Mouse (Mus musculus) MEL (cell line): Measurements from ENCODE around the gene Hapln1.

Experiments
- CHD1 ChIP-seq: IDR thresholded peaks from 2 replicates; pipeline ENCODE4 v1.6.1; 2012; ENCODE audit warnings: low read depth, mild to moderate bottlenecking, inconsistent platforms, low read length, improper control_type of control experiment
- CHD2 ChIP-seq: IDR thresholded peaks from 2 replicates; pipeline ENCODE4 v1.6.1; 2011; ENCODE audit warnings: low read length, improper control_type of control experiment
- CTCF ChIP-seq, 3 experiments: IDR thresholded peaks in 2 of 3; conservative IDR thresholded peaks in 1 of 3; 2 replicates each; pipeline ENCODE4 v1.5.1; 2011 to 2012; ENCODE audit warnings: low read length in 3 of 3, low read depth in 2 of 3, mild to moderate bottlenecking in 2 of 3, improper control_type of control experiment in 1 of 3, inconsistent platforms in 1 of 3, mixed read lengths in 1 of 3, moderate library complexity in 1 of 3; ENCODE audit not compliant: control insufficient read depth in 1 of 3, insufficient read depth in 1 of 3, poor library complexity in 1 of 3, severe bottlenecking in 1 of 3
- EP300 ChIP-seq, 2 experiments: IDR thresholded peaks; 2 replicates each; pipeline ENCODE4 v1.6.1; 2011; ENCODE audit warnings: improper control_type of control experiment in 2 of 2, low read length in 2 of 2, low read depth in 1 of 2, mild to moderate bottlenecking in 1 of 2
- HCFC1 ChIP-seq: IDR thresholded peaks from 2 replicates; pipeline ENCODE4 v1.6.1; 2012; ENCODE audit warnings: low read depth, mild to moderate bottlenecking, inconsistent platforms, low read length, improper control_type of control experiment, moderate library complexity
- MAX ChIP-seq: IDR thresholded peaks from 2 replicates; pipeline ENCODE4 v1.6.1; 2011; ENCODE audit warnings: low read length, improper control_type of control experiment
- MYC ChIP-seq: IDR thresholded peaks from 2 replicates; pipeline ENCODE4 v1.6.1; 2011; ENCODE audit warnings: low read depth, mild to moderate bottlenecking, low read length, improper control_type of control experiment, moderate library complexity
- POLR2A ChIP-seq, 2 experiments: IDR thresholded peaks; 2 replicates each; pipeline ENCODE4 v1.6.1; 2011 to 2012; ENCODE audit warnings: low read length in 2 of 2, mild to moderate bottlenecking in 2 of 2, control low read depth in 1 of 2, improper control_type of control experiment in 1 of 2, low read depth in 1 of 2, moderate library complexity in 1 of 2; ENCODE audit not compliant: control insufficient read depth in 1 of 2, insufficient read depth in 1 of 2, poor library complexity in 1 of 2
- POLR2AphosphoS2 ChIP-seq: IDR thresholded peaks from 2 replicates; pipeline ENCODE4 v1.6.1; 2011; ENCODE audit warnings: low read length, improper control_type of control experiment
- TAL1 ChIP-seq: IDR thresholded peaks from 2 replicates; pipeline ENCODE4 v1.6.1; 2012; ENCODE audit warnings: mild to moderate bottlenecking, inconsistent platforms, low read length, moderate library complexity, mixed read lengths
- ZKSCAN1 ChIP-seq: IDR thresholded peaks from 2 replicates; pipeline ENCODE4 v1.6.1; 2012; ENCODE audit warnings: low read depth, mild to moderate bottlenecking, inconsistent platforms, low read length, improper control_type of control experiment, moderate library complexity
- ZNF384 ChIP-seq: IDR thresholded peaks from 2 replicates; pipeline ENCODE4 v1.6.1; 2012; ENCODE audit warnings: low read depth, mild to moderate bottlenecking, inconsistent platforms, low read length, improper control_type of control experiment

GRCm38 (mm10) chr13:89600466-89600865, 60.9 kb downstream of the Hapln1 start:
- no peak for TF ChIP-seq POLR2A (IDR thresholded peaks at IDR 0.05; ENCODE audit: control insufficient read depth in 1 of 2, insufficient read depth in 1 of 2, low read depth in 1 of 2, low read length in 2 of 2, poor library complexity in 1 of 2)
- TF ChIP-seq CTCF (IDR thresholded peaks at IDR 0.05 in 2 of 3, conservative IDR thresholded peaks at IDR 0.05 in 1 of 3; ENCODE audit: control insufficient read depth in 1 of 3, insufficient read depth in 1 of 3, low read depth in 2 of 3, low read length in 3 of 3, poor library complexity in 1 of 3, severe bottlenecking in 1 of 3), result no peak
- TF ChIP-seq EP300 (IDR thresholded peaks at IDR 0.05; ENCODE audit: low read depth in 1 of 2, low read length in 2 of 2), result no peak
- no peak for TF ChIP-seq ZNF384
- no peak for TF ChIP-seq HCFC1
- no peak for TF ChIP-seq CHD2
- TF ChIP-seq TAL1, result no peak
- TF ChIP-seq MYC, result no peak
- no peak for TF ChIP-seq ZKSCAN1
- TF ChIP-seq POLR2AphosphoS2, result no peak
- no peak for TF ChIP-seq CHD1
- no peak for TF ChIP-seq MAX
